Mouse (Mus musculus) layer of hippocampus, postnatal 10 days (tissue): ENCODE measurements at regions not wholly inside any gene's neighbourhood (a gene's known extent, or its start where the extent isn't known, plus 50 kb on each side); places are given as distances from the start of the nearest gene placed in this dataset.

Source experiments
- DNase-seq, 2 experiments: peaks; one replicate each; pipeline ENCODE4 v3.0.0; 2021; ENCODE audit warnings: low spot score in 2 of 2

DNA sequence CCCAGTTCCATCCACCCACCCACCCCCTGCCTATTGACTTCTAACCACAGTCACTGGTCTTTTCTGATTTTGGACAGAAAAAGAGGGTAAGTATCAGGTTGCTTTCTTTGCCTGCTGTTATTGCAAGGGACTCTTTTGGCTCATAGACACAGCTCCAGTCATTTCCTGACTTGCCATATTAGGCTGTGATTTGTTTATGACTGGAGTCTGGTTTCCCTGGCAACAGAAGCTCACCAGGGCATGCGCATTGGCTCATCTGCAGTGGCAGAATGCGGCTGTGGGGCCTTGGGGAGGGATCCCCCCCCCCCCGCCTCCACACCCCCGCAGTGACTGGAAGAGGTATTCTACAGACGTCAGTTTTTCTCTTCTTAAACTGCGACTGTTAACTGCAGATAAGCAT is 65.9 kb downstream of the Cdr1 start:
- DNase-seq = peak; percentile 10 to 19

DNA sequence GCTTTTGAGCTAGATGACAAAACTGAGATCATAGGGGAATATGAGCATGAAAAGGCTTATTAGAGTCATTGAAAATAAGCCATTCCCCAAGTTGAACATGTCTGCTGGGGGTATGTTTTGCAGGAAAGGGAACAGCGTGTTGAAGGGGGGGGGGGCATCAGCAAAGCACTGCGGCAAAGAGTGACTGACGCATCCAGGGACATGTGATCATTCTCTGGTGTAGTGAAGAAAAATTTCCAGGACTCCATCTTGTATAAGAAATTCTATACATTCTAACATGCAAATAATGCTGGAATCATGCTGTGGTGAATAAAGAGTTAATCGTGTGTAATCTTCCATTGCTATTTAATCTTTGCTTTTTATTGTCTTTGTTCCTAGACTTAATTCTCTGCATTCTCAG is 68.0 kb downstream of the Cdr1 start:
- no peak for DNase-seq

DNA sequence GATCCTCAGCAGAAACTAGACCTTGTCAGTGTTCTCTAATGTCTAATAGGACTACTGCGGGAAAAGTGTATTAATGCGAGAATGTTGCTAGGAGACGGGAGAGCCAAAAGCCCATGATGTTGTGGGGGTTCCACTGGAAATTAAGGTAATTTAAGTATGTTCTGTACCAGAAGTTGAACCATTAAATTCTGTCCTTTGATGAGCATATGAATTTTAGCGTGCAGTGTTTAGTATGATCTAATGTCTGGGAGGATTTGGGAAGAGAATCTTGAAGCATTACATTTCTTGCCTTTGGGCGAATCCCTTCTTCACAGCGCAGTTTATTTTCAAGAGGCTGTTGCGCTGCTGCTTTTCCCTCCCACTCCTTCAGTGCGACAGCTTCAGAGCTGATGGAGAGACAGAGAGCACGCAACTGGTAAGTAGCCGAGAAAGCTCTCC is 69.3 kb downstream of the Cdr1 start:
- DNase-seq = peak; percentile 19 to 36
